Mouse (Mus musculus) brown adipose tissue, adult 24 weeks (tissue): ENCODE measurements around the gene Vax2. TPM values are rescaled to one million over a fixed set of nuclear protein-coding genes. Genes with fewer than 3 reads are reported as not detected.

Experiments used
- H3K27ac ChIP-seq: fragments of 200-500 bp; replicated peaks from 2 replicates; pipeline ENCODE4 v1.5.1; 2012; ENCODE audit warnings: low read depth, mild to moderate bottlenecking, low read length
- H3K4me1 ChIP-seq: fragments of 200-500 bp; 2 replicates; pipeline ENCODE4 v1.6.1; 2012; ENCODE audit warnings: low read length, mixed read lengths; ENCODE audit not compliant: control insufficient read depth, insufficient read depth, insufficient read length
- H3K4me3 ChIP-seq: fragments of 200-500 bp; 2 replicates; pipeline ENCODE4 v1.5.1; 2012; ENCODE audit warnings: low read depth, mild to moderate bottlenecking, low read length, moderate library complexity; ENCODE audit not compliant: insufficient read depth
- polyA plus RNA-seq: library from polyadenylated mRNA; stranded (reverse); fragments of >200 nt; gene quantifications from 2 replicates; pipeline ENCODE4 v1.2.4, GENCODE M21; 2012; ENCODE audit not compliant: missing spikeins, insufficient read depth, insufficient read length

Gene Vax2
- polyA plus RNA-seq: not detected in 2 replicates

DNA sequence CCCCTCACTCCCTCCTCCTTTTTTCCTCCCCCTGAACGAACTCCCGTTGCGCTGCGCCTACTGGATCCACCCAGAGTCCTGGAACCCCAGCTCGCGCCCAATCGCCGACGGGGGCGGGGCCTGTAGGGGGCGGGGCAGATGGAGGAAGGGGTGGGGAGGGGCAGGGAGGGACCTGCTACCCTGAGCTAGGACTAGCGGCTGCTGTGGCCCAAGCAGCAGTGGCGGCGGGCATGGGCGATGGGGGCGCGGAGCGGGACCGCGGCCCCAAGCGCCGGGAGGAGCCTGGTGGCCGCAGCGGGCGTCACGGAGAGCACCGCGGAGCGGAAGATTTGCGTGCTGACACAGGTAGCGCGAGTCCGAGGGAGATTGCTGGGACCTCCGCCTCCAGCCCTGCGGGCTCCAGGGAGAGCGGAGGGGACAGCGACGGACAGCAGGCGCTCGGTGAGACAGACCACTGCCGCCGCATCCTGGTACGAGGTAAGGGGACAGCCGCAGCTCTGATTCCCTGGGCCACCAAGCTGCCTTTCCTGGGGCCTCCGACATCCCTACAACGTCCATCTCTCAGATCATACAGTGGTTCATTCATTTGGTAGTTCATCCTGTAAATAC lies at the start of gene Vax2:
Gene Vax2 (plus strand): TSS at position 198 of the 609 bp plus-strand sequence.
- Histone ChIP-seq H3K4me1 (peaks cover 3% of the 10 kb centered on the region; the same call in 1 of the 2 replicates), H3K4me3 (peak within 1 kb of the TSS; percentile 37), H3K27ac (no peak within 1 kb of the TSS)

DNA sequence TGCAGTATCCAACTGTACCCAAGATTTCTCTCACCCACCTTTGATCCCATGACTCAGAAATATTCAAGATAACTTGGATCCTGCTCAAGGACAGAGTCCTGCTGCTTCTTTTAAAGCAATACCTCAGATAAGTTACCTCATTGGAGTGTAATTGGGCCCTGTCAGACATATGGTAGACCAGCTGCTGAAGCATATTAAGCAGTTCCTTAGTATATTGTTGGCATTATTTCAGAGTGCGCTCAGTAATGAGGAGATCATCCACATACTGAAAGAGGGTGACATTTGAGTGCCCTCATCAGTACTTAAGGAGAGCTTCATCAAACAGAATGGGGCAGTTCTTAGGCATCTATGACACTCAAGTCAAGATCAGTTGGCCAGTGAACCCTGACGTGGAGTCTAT lies 46.1 kb upstream of the Vax2 start:
- no peak overlapping the region for H3K27ac ChIP-seq
- H3K4me1 ChIP-seq: no peaks in the 10 kb centered on the region
- H3K4me3 ChIP-seq: no peak overlapping the region

DNA sequence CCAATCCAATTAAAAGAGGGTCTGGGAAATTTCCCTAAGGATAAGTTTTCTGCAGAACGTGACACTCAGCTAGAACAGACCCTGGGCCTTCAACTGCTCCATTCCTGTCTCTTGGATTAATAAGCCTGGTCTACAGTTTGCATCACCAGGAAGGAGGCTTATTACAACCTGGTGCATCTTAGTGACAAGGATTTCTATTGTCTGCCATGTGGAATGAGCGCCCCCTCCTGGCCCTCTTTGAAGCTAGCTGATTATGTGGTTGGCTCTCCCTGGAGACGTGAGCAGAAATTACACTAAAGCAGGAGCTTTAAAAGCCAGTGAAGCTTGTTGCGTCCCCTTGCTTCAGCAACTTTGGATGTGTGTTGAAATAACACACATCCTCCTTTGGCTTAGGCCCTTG lies 37.7 kb upstream of the Vax2 start:
- Histone ChIP-seq H3K4me3 (no peak overlapping the region), H3K4me1 (no peaks in the 10 kb centered on the region), H3K27ac (no peak overlapping the region)

DNA sequence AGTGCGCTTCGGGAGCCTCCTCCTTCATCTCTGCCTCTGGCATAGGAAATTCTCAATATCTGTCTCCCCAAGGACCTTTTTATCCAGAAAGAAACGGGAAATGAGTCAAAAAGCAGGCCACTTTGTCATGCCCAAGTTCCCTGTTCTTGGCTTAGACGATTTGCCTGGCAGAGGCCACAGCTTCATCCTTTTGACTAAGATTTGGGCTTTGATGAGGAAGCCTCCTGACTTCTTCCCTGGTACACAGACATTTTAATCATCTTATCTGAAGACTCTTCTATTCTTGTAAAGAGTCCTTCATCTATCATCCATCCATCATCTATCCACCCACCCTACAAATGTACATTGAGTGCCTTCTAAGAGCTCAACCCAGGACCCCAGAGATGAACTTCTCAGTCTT lies 33.3 kb upstream of the Vax2 start, which contains the start of gene Cd207:
Gene Cd207 (minus strand): TSS at position 101 of the 400 bp plus-strand sequence.
- Histone ChIP-seq H3K27ac (no peak within 1 kb of the TSS), H3K4me1 (no peaks in the 10 kb centered on the region), H3K4me3 (no peak within 1 kb of the TSS)

DNA sequence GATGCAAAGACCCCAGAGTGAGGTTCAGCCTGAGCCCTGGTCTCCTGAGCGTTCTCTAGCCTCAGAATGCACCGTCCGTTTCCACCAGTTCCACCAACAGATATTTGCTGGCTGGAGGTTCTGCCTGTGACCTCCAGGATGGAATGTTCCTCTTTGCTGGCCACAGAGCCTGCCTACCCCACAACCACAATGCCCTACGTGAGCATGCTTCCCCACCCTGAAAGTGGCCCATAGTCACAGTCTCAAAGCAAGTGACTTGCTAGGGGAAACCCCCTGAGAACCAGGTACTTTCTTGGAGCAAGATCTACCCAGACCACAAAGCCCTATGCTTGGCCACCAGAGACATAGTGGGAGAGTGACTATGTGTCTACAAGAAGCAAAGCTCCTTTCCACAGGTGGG lies 21.7 kb upstream of the Vax2 start:
- Histone ChIP-seq H3K4me1 (no peaks in the 10 kb centered on the region), H3K4me3 (no peak overlapping the region)

DNA sequence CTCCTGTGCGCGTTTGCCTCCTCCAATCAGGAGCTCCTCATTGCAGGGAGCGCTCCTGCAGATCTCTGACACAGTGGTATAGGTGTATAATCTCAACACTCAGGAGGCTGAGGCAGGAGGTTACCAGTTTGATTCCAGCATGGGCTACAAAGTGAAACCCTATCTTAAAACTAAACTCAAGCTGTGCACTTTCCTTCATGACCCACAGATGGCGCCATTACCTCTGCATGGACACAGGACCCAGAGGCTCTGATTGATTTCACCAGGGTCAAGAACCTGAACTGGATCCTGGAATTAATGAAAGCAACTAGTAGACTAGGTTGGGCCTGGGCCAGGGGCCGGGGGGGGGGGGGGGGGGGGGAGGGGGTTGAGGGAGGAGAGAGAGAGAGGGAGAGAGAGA lies 20.8 kb upstream of the Vax2 start:
- Histone ChIP-seq H3K4me3 (no peak overlapping the region), H3K4me1 (no peaks in the 10 kb centered on the region), H3K27ac (no peak overlapping the region)

More for the DNA sequence above, 21.7 kb upstream of the Vax2 start:
- H3K27ac ChIP-seq: no peak overlapping the region

DNA sequence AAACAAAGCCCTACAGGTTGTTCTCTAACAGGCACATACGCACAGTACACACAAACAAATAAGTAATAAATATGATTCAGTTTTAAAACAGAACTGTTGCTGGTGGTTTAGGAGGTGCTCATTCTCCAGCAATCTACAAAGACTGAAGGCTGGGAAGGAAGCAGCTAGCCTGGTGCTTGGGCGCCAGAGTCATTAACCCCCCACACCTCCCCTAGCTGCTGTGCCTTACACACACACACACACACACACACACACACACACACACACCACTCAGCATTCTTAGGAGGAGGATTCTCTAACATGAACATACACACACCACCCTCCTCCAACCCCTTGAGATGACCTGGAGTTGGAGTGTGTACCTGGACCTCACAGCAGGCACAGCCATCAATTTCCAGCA lies 20.1 kb upstream of the Vax2 start:
- Histone ChIP-seq H3K27ac (no peak overlapping the region), H3K4me3 (no peak overlapping the region), H3K4me1 (no peaks in the 10 kb centered on the region)

DNA sequence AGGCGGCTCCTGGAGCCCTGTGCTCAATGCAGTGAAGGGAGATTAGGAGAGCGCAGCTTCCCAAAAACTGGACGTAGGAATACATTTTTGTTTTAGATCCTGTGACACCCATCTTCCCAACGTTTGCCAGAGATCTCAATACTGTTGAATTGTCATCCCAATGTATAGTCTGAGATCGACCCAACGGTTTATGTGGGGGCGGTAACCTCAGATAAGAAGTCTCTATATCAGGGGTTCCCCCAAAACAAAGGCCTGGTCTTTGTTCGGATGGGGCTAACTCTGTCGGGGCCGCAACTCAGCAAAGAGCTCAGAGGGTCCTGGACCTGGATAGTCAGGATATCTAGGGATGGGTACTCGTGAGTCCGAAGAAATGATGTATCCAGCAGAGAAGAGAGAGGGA lies 18.1 kb upstream of the Vax2 start:
- no peak overlapping the region for H3K27ac ChIP-seq
- H3K4me3 ChIP-seq: no peak overlapping the region
- no peaks in the 10 kb centered on the region for H3K4me1 ChIP-seq

DNA sequence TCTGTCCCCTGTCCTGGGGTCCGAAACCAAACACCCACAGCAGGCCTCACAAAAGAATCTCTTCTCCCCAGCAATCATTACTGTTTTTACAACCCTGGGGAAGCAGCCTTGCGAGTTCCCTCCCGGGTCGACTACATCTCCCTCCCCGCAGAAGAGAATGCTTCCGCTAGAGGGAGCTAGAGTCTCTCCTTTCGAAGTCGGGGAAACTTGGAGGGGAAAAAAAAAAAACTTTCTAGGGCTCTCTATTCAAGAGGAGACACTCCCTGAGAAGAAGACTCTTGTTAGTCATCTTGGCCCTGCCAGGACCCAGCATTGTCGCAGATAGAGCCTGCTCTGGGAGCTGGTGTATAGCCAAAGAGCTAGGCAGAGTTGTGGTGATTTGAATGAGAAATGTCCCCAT lies 17.2 kb upstream of the Vax2 start:
- Histone ChIP-seq H3K27ac (no peak overlapping the region), H3K4me3 (no peak overlapping the region), H3K4me1 (no peaks in the 10 kb centered on the region)

DNA sequence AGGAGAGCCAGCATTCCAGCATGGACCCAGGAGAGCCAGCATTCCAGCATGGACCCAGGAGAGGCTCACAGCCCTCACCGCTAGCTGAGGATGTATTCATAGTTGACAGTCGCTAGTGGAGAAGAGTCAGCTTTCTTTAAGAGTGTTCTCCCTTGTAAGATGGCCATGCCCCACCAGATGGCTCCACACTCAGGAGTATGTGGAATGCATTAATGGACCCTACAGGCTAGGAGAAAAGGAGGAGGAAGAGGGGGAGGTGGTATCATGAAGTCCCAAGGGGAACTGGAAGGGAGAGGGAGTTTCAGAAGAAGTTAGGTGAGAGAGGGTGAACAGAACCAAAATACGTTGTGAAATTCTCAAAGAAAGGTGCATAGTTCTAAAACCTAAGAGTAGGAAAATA lies 15.3 kb upstream of the Vax2 start:
- H3K27ac ChIP-seq: no peak overlapping the region
- H3K4me3 ChIP-seq: no peak overlapping the region
- no peaks in the 10 kb centered on the region for H3K4me1 ChIP-seq

DNA sequence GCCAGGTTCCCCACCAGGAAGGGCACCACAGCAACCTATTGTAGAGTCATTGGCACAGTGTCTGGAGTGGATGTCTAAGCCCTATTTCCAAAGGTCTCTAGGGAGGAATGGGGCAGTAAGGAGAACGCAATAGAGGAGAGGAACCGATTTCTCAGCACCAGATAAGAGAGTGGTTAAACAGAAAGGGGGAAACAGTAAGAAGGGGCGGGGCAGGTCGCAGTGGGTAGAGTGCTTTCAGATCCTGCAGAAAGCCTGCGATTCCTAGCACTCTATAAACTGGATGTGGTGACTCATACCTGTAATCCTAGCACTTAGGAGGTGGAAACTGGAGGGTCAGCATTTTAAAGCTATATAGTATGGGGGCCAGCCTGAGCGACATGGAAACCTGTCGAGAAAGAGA lies 14.4 kb upstream of the Vax2 start:
- Histone ChIP-seq H3K4me3 (no peak overlapping the region), H3K27ac (no peak overlapping the region), H3K4me1 (no peaks in the 10 kb centered on the region)

DNA sequence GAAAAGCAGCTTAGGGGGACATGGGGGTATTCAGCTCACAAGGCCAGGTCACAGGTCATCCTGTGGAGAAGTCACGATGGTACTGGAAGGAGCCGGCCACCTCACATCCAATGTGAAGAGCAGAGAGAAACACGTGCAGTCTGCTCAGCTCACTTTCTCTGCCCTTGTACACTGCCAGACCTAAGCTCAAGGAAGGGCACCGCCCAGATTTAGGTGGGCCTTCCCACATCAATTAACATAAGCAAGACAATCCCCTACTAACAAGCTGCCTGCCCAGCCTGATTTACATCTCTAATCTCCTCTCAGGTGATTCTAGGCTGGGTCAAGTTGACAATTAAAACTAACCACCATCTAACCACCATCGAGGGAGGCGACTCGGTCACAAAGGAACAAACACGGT lies 13.1 kb upstream of the Vax2 start:
- Histone ChIP-seq H3K27ac (no peak overlapping the region), H3K4me1 (no peaks in the 10 kb centered on the region)

DNA sequence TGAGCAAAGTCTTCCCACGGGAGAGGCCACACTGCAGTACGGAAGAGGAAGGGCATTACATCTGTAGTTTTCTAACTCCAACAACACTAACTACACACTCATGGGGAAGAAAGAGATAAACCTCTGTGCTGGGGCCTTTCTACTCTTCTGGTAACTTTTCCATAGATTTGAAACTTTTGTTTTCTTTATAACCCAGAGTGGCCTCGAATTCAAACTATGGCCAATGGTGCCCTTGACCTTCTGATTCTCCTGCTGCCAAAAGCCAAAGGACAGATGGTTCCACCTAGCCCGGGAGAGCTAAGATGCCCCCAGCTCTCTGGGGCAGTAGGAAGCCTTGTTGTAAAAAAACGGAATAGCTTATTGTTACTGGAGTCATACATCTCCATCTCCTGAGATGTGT lies 11.1 kb upstream of the Vax2 start:
- no peak overlapping the region for H3K4me3 ChIP-seq
- H3K4me1 ChIP-seq: no peaks in the 10 kb centered on the region
- H3K27ac ChIP-seq: no peak overlapping the region

More for the DNA sequence above, 13.1 kb upstream of the Vax2 start:
- H3K4me3 ChIP-seq: no peak overlapping the region

DNA sequence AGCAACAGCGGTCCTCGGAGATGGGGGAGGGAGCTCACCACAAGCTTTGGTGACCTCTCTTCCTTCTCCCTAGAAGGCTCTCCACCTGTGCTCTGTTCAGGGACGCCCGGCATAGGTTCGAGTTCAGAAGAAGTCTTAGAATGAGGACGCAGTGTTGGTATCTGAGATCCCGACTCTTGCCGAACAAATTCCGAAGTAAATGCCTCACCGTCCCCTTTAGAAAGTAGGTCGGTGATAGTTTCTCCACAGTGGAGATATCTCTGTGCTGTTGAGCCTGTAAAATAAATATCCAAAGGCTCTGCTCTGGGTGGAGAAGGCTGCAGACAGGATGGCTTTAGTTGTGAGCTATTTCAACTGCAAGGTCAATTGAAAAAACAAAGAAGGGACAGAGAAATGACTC lies 10.1 kb upstream of the Vax2 start:
- Histone ChIP-seq H3K27ac (no peak overlapping the region), H3K4me3 (no peak overlapping the region), H3K4me1 (no peaks in the 10 kb centered on the region)

DNA sequence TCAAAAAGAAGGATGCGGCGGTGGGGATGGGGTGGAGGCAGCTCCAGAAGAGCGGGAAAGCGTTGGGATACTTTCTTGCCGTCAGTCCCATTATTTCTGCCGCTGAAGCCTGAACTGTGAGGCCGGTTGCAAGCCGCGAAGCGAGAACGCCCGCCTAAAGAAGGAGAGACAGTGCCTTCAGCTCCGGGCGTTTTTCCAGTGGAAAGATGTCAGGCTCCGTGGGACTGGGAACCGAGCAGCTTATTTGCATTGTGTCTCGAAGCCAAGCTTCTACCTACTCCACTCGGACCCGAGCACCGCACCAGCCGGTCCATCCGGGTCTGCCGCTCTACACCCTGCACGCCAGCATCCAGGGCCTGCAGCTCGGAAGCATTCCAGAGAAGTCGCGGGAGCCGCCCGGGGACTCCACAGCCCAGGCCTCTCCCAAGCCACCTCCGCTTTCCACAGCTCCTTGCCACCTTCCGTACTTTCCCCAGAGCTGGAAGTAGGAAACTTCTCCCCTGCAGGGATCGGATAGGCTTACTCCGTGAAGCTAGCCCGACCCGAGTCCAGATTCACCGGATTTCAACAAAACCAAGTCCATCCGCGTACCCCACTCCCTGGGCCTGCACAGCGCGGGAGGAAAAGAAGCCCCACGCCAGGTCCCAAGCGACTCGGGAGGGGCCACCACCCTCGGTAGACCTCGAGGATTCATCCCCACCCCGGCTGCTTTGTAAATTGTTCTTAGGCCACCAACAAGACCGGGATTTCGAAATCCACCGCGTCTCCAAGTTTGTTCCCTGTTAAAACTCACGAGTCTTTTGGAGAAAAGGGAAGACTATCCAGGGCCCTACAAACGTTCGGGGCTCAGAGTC lies 8.7 kb upstream of the Vax2 start:
- H3K4me1 ChIP-seq: no peaks in the 10 kb centered on the region
- H3K4me3 ChIP-seq: no peak overlapping the region
- no peak overlapping the region for H3K27ac ChIP-seq
